Mouse (Mus musculus) erythroid progenitor cell, adult 5-6 weeks (primary cell): Measurements from ENCODE around the gene Popdc3. TPM values are rescaled to one million over a fixed set of nuclear protein-coding genes. Genes with fewer than 3 reads are reported as not detected.
"Not testable (repeated sequence)": the region's sequence is repeated elsewhere in the genome, so short reads cannot be mapped to it uniquely, and the experiment has no call there.

Experiments
- ATAC-seq: replicated peaks from 2 replicates; pipeline ENCODE4 v1.8.0; 2016; ENCODE audit warnings: moderate number of reproducible peaks, mild to moderate bottlenecking, moderate TSS enrichment, inconsistent platforms; ENCODE audit not compliant: poor library complexity, low FRiP score, severe bottlenecking
- total RNA-seq, 2 experiments: library from RNA; stranded (forward) in 1 of 2; stranded (reverse) in 1 of 2; fragments of 150-400 nt in 1 of 2; fragments of 186-747, 209-891 nt in 1 of 2; gene quantifications; 2 replicates each; pipeline versions ENCODE4 v1.2.3 to v1.2.4; 2015 to 2017; ENCODE audit warnings: low replicate concordance in 2 of 2

Popdc3 gene
- total RNA-seq (2015; ENCODE audit: low replicate concordance): not detected in 2 replicates
- not detected in 2 replicates for total RNA-seq (2017; ENCODE audit: low replicate concordance)

DNA sequence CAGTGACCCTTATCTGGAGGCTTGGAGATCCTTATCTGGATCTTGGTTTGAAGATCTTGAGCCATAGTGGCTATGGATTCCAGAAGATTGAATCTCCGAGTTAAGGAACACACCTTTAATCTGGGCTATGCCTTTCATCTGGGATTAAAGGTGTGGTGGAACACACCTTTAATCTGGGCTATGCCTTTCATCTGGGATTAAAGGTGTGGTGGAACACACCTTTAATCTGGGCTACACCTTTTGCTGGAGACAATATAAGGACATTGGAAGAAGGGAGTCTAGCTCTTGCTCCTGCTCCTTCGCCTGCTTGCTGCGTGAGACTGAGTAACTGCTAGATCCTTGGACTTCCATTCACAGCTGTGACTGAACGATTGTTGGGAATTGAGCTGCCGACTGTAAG lies at the start of gene Popdc3:
TSS of gene Popdc3 (plus strand) at position 301 of the 400 bp plus-strand sequence.
- ATAC-seq: not testable (repeated sequence)

DNA sequence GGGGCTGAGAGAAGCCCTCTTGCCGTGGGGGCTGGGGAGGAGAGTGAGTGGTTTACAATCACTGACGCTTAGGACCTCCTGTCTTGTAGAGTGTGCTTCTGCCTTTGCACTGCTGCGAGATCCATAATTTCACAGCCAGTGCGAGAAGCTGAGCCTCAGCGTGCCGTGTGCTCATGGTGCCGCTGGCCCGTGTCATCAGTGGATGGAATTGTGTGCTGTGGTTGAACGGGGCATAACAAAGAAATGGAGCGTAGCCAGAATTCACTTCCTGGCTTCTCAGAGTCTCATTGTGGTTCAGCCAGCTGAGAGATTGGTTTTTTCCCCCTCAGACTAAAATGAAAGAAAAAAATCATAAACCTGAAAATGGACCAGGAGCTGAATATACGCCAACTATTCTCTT lies 48.8 kb upstream of the Popdc3 start:
- ATAC-seq: no peak

DNA sequence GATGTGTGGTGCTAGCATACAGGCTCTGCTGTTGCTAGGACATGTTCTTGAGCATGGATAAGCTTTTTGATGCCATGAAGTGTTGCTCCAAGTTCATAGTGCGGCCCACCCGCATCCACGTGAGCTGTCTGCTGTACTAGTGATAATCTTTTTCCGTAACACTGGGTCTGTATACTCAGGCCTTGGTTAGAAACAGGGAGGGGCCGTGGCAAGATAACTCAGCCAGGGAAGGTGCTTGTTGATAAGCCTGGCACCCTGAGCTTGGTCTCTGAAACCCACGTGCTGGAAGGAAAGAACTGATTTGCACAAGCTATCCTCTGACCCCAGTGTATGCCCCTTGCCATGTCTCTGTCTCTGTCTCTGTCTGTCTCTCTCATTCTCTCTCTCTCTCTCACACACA lies 47.9 kb upstream of the Popdc3 start:
- ATAC-seq: peak; percentile 70

DNA sequence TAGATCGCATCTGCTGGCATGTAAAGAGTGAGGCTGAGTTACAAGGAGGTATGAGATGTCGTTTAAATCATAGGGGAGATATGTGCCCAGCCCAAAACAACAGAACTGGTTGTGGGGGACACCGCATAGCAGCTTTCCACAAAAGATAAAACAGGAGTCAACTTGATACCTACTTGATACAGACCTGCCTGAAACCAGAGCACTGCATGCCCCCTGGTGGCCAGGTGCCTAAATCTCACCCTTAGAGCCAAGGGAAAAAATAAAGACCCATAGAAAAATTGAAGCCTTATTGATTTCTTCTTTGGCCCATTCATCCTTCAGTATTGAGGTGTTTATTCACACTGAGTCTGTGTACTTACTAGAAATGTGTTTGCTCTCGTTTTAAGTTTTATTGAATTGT lies 45.5 kb upstream of the Popdc3 start:
- no peak for ATAC-seq

DNA sequence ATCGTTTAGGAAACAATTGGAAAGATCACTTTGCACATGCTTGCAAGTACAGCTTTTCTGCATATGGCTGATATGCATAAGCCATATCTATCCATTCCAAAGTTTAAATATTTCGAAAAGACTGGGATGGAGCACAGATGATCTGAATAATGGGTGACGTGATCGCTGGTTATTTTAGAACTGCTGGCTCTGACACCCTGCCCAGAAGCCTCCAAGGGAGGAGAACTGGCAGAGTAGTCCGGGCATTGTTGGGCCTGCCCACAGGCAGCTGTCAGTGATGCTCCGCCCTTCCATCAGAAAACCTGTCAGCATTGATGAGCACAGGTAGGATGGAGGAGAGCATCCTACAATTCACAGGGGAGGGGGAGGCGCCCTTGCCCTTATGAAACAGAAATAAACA lies 41.1 kb upstream of the Popdc3 start:
- ATAC-seq: no peak

DNA sequence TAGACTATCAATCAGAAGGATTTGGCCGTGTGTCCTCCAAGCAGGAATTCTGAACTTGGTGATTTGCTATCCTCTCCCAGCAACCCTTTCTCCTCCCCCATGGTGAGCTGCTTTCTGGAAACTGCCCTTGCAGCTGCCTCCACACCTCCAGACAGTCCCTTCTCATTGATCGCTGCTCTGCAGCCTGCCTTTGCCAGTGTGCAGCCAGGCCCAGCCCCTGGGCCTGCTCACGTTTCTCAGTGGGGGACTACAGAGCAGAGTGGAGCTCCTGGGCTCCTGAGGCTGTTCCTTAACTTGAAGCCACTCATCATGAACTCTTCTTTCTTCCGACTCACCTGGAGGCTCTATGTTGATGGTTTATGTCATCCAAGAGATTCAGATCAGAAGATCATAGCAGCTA lies 38.0 kb upstream of the Popdc3 start:
- no peak for ATAC-seq

DNA sequence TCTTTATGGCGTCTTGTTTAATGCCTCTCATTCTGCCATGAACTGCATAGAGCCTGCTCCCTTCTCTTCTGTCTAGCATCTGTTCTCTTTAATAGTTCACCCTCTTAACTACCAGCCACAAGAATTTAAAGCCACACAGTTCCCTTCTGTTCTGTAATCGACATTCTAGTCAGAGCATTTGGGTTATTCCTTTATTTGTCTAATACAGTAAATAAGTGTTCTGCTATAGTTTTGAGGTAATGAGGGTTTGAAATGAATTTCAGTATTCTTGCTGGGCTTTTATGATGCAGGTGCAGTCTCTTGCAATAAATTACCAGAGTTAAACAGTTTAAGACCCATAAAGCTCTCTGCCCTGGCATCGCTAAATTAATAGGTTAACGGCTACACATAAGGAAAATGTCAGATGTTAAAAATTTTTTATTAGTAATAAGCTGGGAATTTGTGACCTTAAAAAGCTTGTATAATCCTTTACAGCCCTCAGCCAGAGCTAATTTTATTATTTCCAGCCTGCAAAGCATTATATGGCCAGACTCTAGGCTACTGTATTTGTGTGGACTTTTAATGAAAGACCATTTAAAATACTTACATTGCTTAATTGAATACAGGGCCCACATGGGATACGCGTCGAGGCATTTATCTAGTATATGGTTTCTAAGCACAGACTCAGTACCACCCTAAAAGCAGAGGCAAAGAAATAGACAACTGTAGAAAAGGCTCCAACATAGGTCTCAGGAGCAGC lies 37.3 kb upstream of the Popdc3 start:
- no peak for ATAC-seq

DNA sequence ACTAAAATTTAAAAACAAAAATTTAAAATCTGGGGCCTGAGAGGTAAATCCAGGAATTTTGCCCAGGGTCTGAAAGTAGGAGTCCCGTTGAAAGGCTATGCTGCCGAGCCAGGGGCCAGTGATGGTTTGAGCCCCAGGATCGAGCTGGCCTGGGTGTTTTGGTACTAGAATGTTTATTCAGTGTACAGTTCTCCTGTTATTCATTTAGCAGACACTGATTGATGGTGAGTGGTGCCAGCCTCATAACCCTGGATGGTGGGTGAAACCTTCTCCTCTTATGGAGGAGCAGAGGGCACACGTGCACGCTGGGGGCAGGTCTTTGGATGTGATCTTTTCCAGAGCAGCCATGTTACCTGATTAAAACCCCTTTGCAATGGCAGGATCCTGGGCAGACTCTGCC lies 35.5 kb upstream of the Popdc3 start:
- no peak for ATAC-seq

DNA sequence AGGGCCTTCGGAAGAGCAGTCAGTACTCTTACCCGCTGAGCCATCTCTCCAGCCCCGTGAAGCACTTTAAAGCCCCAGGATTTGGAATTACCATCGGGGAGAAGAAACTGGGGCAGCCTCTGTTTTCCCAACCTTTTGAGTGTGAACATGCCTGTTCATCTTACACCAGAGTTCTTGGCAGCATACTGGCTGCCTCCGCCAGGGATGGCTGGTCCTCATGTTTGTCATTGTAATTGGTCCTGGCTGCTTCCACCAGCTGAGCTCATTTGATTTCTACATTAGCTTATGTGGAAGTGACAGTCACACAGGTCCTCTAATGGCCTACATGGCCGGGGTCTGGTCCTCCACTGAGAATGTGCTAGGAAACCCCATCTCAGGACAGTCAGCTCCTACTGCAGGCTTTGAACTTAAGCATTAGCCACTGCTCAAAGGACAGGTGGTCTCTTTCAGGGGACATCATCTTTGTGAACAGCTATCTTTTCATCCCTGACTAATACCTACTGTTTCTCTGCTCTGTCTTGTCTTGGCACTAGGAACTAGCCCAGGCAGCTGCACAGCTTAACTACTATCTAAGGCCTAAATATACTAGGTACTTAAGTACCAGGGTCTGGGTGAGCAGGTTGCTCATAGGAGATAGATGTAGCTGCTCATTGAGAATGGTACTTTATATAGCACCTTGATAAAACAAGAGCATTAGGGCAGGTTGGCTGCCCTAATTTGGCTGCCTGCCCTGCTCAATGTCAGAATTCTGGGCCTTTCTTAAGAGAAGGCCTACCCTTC lies 33.7 kb upstream of the Popdc3 start:
- no peak for ATAC-seq

DNA sequence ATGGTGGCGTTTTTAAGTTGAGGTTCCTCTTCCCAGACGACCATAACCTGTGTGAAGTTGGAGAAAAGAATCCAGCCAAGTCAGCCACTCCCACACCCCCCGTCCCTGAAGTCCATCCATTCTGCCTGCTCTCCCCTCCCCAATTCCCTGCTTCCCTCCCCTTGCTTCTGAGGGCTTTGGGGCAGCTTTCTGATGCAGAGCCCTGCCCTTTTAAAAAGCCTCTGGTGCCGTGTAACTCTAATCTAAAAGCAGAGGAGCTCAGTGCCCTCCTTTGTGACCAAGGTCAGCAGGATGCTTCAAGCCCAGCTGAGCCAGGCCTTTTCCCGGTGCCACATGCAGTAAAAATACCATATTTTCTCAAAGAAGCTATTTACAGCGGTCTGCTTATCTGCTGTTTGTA lies 31.1 kb upstream of the Popdc3 start:
- no peak for ATAC-seq

DNA sequence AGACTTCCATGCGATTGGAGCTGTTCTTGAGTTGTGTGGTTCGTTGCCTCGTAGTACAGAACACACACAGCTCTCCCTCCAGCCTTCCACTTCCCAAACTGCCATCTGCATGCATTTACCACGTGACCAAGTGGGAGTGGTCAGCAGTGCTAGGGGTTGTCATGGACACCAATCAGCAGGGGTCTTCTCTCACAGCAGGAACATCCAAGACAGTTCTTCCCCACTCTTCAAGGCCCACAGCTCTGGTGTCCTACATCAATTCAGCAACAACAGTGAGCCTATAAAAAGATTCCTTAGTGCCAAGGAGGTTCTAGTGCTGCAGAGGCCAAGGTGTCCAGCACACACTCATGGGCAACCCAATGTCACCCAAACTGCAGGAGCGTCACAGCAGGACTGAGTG lies 26.8 kb upstream of the Popdc3 start:
- ATAC-seq: no peak

DNA sequence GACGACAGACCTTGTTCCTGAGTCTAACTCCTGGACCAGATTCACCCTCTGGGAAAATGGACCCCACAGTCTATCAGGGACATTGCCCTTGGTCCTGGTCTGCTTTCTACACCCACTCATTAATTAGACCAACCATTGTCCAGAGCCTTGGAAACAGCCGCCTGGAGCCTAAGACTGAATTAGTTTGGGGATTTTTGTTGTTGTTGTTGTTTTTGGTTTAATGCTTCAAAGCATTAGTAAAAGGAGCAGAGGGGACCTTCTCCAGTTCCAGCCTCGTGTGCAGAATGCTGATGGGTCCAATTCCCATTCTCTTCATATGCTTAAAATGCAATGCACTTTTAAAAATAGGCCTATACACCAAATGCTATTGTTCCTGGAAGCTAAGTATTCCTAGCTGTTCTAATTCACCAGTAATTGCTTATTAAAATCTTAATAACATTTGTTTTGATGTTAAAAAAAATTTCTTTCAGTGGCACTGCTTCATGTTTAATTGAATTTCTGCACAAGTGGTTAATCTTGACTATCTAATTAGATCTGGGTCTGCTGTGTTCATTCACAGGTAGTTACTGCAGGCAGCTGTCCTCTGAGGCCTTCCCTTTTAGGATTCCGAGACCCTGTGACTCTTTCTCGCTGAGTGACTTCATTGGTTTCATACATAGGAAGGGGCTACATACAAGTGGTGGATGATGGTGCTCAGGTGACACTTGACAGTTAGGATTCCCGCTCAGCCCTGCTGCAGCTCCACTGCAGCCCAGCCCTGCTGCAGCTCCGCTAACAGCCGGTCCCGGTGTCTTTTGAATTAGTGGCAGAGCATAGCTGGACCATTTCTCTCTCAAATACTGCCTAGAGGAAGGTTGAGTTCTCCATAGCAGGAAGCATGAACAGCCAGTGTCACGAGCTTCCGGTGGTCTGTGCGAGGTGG lies 25.9 kb upstream of the Popdc3 start:
- ATAC-seq: no peak

DNA sequence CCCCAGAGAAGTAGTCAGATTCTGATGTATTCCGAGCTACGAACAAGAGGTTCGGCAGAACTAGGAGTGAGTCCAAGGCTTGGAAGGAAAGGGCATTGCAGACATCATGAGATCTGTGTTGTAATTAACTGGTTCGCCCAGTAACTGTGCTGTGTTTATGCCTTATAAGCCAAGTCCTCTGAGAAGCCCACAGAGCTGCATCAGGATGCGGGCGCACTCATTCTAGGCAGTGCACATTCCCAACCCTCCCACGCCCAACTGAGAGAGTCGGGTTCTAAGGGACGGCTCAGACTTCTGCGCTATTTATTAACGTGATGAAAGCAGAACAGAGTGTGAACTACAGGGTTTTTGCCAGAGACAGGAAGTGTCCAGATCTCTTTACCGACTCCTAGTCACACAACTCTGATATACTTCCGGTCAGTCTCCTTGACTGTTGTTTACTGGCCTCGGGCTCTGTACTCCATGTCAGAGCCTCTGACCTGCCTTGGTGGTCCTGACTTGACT lies 23.3 kb upstream of the Popdc3 start:
- no peak for ATAC-seq

DNA sequence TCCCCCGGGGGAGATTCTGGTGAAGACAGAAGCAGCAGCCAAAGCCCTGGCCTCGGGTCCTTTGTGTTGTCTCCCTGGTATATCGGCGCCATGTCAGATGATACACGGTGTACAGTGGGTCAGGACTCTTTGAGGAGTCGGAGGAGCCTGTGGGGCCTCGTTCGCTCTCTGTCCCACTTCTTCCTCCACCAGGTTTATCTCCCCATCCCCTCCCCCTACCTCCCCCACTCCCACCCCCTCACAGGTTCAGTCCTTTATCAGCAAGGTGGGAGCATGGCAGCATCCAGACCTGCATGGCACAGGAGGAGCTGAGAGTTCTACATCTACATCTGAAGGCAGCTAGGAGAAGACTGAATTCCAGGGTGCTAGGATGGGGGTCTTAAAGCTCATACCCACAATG lies 12.0 kb upstream of the Popdc3 start:
- no peak for ATAC-seq

DNA sequence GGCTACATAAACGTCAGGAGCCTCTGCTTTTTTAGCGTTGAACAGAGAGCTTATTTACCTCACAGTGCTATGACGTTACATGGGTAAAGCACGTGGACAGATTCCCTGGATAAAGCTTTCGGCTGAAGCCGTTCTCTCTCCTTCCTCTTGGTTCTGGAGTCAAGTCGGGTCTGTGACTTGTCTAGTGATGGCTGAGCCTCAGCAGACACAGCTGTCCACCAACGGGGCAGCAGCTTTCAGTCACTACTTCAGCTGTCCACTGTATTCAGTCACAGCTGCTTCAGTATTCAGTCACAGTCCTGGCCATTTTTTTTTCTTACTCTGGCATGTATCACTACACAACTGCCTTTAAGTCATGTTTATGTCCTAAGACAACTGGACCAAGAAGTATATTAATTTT lies 4.0 kb upstream of the Popdc3 start:
- no peak for ATAC-seq

DNA sequence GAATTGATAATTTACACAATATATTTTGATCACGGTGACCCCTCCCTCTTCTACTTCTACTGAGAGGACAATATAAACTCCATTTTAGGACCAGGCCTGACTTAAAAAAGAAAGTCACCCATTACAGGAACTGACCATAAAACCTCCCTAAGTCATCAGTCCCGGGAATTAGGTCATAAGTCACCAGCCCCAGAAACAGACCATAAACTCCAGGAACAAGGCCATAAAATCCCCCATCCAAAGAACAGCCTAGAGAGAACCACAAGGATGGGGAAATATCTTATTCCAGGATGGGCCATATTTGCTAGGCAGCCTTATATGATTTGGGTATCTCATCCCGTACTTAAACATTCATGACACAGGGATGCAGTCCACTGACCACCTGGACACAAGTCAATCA lies 3.6 kb upstream of the Popdc3 start:
- ATAC-seq: no peak

DNA sequence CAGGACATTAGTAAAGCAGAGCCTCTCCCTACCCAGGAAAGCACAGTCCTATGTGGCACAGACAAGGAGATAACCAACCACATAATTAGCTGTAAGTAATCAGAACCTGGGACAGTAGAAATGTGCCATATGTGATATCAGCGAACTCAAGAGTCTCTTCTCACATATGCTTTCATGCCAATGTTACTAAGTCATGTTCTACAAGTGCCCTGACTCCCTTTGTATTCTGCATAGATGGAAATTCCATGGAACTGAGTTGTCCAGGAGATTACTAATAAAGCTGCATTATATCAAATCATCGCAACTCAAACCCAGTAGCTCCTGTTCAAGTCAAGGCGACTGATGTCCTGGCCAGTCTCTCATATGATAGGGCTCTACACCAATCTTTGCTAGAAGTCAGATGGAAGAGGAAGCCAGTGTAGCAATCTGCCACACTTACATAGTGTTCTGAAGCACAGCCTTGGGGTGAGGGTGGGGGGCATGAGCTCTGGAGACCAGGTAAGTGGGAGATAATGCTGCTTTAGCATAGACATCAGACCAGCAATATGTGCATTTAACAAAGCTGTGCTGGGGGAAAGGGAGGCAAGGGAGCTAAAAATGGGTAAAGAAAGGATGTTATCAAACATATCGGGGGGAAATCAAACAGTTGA lies 2.9 kb downstream of the Popdc3 start:
- no peak for ATAC-seq

DNA sequence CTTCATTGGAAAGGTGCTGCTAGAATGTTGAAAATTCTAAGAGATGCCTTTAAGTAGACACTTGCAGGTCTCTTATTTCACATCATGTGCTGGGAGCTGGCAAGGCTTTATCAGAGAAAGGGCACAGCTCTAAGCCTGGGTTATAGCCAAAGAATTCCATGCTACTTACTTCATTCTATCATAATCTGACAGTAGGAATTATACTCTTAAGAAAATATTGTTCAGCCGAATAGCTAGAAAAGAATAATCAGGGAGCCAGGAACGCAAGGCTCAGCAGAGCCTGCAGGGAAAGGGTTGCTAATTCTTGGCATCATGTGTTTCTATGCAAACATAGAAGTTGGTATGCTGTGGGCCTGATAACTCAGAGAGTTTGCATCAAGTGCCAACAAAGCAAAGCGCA lies 3.4 kb downstream of the Popdc3 start:
- ATAC-seq: no peak

DNA sequence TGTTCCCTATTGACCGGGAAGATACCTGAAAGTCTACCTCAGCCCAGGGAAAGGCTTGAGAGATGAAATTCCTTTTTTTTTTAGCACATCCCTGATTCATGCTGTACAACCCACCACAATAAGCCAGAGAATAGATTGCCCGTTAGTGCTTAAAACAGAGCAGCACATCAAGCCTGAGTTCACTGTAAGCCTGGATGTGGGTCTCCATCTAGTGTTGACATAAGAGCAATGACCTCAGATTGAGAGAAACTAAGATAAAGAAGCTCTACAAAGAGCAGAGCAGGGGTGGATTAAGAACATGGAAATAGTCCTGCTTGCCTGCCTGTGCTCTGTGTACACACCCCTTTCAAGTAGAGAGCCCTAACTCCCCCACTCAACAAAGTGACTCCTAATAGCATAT lies 7.6 kb downstream of the Popdc3 start:
- no peak for ATAC-seq
